Mouse (Mus musculus): ENCODE measurements at regions not wholly inside any gene's neighbourhood (a gene's known extent, or its start where the extent isn't known, plus 50 kb on each side); places are given as distances from the start of the nearest gene placed in this dataset.

DNA sequence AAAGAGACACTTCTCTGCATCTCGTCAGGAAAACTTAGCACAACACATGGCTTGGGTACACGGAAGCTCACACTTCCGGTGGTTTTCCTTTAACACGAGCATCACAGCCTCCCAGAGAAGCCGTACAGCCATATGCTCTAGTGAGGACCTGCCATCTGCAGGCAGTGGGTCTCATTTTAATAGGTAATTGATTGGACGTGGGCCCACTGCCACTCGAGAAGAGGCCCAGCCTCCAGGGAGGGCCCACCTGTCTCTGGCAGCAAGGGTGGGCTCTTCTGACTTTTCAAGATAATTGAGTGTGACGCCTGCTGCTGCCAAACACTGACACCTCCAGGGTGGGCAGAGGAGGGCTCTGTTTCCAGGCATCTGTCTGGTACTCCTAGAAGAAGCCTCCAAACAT is 282.1 kb upstream of the Zdhhc25 start:
- no peak overlapping the region for H3K4me2 ChIP-seq
- no peak overlapping the region for H3K9ac ChIP-seq (replicated peaks)
- H3K27me3 ChIP-seq (replicated peaks): no peaks in the 10 kb centered on the region
- H3K4me3 ChIP-seq (replicated peaks): no peak overlapping the region
- H3K4me1 ChIP-seq: peaks cover 11% of the 10 kb centered on the region
- no peak for ATAC-seq (ENCODE audit: low FRiP score)
- no peaks in the 10 kb centered on the region for H3K9me3 ChIP-seq (replicated peaks)
- no peaks in the 10 kb centered on the region for H3K36me3 ChIP-seq
- 44% methylated on average over 8 of the region's 8 CpGs for WGBS
- no peak overlapping the region for H3K27ac ChIP-seq (replicated peaks)

DNA sequence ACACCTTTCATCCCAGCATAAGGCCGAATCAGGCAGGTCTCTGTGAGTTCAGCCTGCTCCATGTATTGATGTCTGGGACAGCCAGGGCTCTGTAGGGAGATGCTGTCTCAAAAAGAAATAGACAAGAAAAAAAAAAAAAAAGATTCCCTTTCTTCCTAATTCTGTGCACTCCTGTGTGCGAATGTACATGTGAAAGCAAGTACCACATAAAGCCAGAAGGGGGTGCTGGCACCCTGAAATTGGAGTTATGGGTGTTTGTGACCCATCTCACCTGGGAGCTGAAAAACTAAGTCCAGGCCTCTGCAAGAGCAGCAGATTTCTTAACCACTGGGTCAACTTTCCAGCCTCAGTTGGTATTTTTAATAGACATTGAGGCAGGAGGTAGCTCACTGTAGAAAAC is 280.6 kb upstream of the Zdhhc25 start:
- Histone ChIP-seq H3K36me3 (no peaks in the 10 kb centered on the region), H3K9me3 (replicated peaks) (no peaks in the 10 kb centered on the region), H3K9ac (replicated peaks) (no peak overlapping the region)

DNA sequence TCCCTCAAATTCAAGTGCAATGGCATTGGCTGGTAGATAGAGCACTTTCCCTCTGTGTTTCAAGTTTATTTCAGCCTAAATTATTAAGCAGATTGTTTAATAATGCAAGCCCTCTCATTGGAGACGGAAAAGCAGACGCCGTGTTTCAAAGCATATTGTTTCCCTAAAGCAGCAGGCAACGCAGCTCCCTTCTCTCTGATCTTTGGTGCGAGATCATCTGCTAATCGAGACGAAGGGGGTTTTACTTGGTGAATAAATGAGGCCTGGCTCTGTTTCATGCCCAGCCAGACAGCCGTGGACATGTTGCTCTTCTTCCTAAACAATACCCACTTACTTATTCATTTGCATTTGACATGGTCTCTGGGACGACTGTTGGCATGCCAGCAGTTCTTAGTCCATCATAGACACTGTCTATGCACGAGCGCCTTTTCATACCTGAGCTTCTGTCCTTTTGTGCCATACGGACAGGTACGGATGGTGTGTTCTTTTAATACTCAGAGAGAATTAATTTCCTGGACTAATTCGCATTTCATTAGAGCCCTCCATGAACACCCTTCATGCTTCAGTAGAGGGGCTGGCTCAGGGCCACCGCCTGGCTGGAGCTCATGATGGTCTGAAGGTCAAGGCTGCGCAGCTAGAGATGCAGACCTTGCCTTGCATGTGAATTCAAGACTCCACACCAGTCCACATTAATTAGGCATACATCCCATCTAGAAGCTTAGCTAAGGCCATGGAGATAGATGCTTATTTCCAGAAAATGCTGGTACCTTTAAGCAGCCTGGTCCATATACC is 276.3 kb upstream of the Zdhhc25 start:
- WGBS: 52% methylated on average over 16 of the region's 16 CpGs
- no peak overlapping the region for H3K4me2 ChIP-seq
- no peaks in the 10 kb centered on the region for H3K36me3 ChIP-seq
- peaks cover 9% of the 10 kb centered on the region; the same call in 1 of the 2 replicates for H3K4me1 ChIP-seq
- ATAC-seq (ENCODE audit: low FRiP score): no peak
- H3K27me3 ChIP-seq (replicated peaks): 0 out of 2 replicates have a peak, but pooled peaks cover 3% of the 10 kb centered on the region
- no peak overlapping the region for H3K4me3 ChIP-seq (replicated peaks)
- H3K9ac ChIP-seq (replicated peaks): no peak overlapping the region
- H3K27ac ChIP-seq (replicated peaks): no peak overlapping the region
- H3K9me3 ChIP-seq (replicated peaks): no peaks in the 10 kb centered on the region

More for the DNA sequence above, 280.6 kb upstream of the Zdhhc25 start:
- H3K4me2 ChIP-seq: no peak overlapping the region
- no peak overlapping the region for H3K27ac ChIP-seq (replicated peaks)
- H3K4me1 ChIP-seq: peaks cover 20% of the 10 kb centered on the region
- no peak for ATAC-seq (ENCODE audit: low FRiP score)
- H3K27me3 ChIP-seq (replicated peaks): no peaks in the 10 kb centered on the region
- WGBS: 84% methylated on average over 2 of the region's 2 CpGs
- H3K4me3 ChIP-seq (replicated peaks): no peak overlapping the region

DNA sequence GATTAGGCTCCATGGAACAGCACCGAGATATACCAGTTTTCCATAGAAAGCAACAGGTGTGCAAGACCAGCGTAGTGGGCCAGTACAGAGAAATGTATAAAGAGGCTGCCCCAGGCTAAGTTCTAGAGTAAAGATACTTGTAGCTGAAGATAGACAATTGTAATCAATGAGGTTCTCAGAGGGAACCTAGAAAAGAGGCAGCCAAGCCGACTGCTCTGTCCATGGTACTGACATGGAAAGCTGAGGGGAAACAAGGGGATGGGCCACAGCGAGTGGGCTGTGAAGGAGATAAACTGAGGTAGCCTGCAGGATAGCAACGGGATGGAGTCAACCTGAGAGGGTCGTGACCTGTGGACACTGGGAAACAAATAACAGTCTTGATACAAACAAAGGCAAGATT is 275.0 kb upstream of the Zdhhc25 start:
- WGBS: 61% methylated on average over 6 of the region's 6 CpGs
- Histone ChIP-seq H3K27ac (replicated peaks) (no peak overlapping the region), H3K27me3 (replicated peaks) (0 out of 2 replicates have a peak, but pooled peaks cover 3% of the 10 kb centered on the region), H3K9ac (replicated peaks) (no peak overlapping the region), H3K4me1 (peaks cover 9% of the 10 kb centered on the region; the same call in 1 of the 2 replicates), H3K4me3 (replicated peaks) (no peak overlapping the region), H3K9me3 (replicated peaks) (no peaks in the 10 kb centered on the region), H3K4me2 (no peak overlapping the region), H3K36me3 (no peaks in the 10 kb centered on the region)
- ATAC-seq (ENCODE audit: low FRiP score): no peak

DNA sequence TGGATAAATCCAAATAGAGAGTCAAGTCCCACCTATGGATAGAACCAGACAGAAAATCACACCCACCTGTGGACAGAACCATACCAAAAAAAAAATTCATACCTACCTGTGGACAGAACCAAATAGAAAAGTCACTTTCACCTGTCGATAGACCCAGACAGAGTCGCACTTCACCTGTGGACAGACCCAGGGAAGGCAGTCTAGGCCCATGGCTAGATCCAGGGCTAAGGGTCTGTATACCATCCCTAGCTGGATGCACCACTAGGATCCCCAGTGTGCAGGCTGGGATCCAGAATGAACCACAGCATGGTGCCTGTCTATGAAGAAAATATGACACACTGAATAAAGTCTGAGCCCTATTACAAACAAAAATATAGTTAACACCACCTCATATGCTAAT is 246.9 kb upstream of the Zdhhc25 start:
- no peaks in the 10 kb centered on the region for H3K36me3 ChIP-seq
- no peak overlapping the region for H3K27ac ChIP-seq (replicated peaks)
- no peaks in the 10 kb centered on the region for H3K4me1 ChIP-seq
- H3K4me2 ChIP-seq: no peak overlapping the region
- no peaks in the 10 kb centered on the region for H3K9me3 ChIP-seq (replicated peaks)
- no peak overlapping the region for H3K9ac ChIP-seq (replicated peaks)
- WGBS: 88% methylated on average over 2 of the region's 2 CpGs
- ATAC-seq (ENCODE audit: low FRiP score): no peak
- H3K4me3 ChIP-seq (replicated peaks): no peak overlapping the region
- no peaks in the 10 kb centered on the region for H3K27me3 ChIP-seq (replicated peaks)

DNA sequence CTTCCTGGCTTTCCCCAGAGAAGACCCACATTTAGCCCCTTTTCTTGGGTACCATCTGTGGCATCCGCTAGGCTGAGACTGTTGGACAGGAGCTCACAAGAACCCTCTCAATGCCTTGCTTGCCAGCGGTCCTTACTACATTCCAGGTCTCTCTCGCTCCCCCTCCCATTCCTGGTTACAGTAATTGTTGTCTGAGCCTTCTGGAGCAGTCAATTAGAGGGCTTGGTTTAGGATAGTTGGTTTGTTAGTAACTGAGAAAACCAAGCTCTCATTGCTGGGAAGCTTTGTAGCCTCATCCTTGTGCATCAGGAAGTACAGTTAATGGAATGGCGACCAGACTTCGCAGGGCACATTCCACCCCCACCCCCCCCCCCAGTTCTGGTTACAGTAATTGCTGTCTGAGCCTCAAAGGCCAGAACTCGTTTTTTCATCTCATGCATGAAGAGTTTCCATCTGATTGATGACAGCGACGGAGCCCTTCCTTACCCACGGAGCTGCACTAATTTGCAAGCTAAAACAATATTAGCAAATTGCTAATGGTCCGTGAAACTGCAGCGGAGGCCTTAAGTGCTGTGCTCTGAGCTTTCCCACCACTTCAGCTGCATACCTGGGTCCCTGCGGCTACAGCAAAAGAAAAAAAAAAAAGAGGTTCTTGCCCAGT is 239.6 kb upstream of the Zdhhc25 start:
- 16% methylated on average over 12 of the region's 12 CpGs for WGBS
- Histone ChIP-seq H3K27me3 (replicated peaks) (no peaks in the 10 kb centered on the region), H3K36me3 (no peaks in the 10 kb centered on the region), H3K4me1 (peaks cover 18% of the 10 kb centered on the region), H3K27ac (replicated peaks) (peak overlapping the region; percentile 34; the same call in 1 of the 2 replicates), H3K9ac (replicated peaks) (no peak overlapping the region), H3K4me2 (peak overlapping the region; percentile 13; the same call in 1 of the 2 replicates), H3K9me3 (replicated peaks) (no peaks in the 10 kb centered on the region), H3K4me3 (replicated peaks) (no peak overlapping the region)
- peak; percentile 66 for ATAC-seq (ENCODE audit: low FRiP score)

DNA sequence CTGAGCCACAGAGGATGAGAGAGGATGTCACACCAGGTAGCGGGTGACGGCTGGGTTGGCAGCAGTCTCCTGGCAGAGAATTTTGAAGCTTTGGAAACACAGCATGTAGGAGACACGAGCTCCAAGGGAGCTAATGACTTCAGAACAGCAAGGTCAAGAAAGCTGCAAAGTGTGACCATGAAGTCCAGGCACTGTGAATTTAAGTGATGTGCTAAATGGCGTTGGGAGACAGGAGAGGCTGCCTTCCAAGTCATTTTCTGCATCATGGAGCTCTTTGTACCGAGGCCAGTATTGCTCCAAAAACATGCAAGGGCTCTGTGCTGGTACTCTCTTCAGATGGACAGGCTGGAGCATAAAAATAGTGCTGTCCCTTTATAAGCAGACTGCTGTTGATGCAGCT is 238.8 kb upstream of the Zdhhc25 start:
- peak overlapping the region; percentile 34 for H3K27ac ChIP-seq (replicated peaks)
- H3K9ac ChIP-seq (replicated peaks): no peak overlapping the region
- H3K4me3 ChIP-seq (replicated peaks): no peak overlapping the region
- H3K36me3 ChIP-seq: no peaks in the 10 kb centered on the region
- H3K9me3 ChIP-seq (replicated peaks): no peaks in the 10 kb centered on the region
- H3K4me1 ChIP-seq: peaks cover 18% of the 10 kb centered on the region
- no peaks in the 10 kb centered on the region for H3K27me3 ChIP-seq (replicated peaks)
- 31% methylated on average over 5 of the region's 5 CpGs for WGBS
- no peak overlapping the region for H3K4me2 ChIP-seq
- ATAC-seq (ENCODE audit: low FRiP score): no peak

DNA sequence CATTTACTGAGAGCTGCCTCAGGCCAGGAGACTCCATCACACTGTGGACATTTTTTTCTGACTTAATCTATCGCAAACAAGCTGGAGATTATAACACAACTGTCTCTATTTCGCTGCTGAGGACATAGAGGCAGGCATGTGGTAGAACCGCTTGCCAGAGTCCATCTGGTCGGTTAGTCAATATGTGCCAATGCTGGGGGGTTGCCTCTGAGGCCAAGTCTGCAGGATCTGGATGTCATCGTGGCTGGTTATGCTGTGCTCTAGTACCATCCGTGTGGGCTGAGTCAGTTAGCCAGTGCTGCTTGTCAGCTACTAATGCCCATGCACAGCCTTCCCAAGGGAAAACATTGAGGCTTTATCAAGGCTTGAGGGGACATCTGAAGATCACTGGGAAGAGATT is 237.1 kb upstream of the Zdhhc25 start:
- Histone ChIP-seq H3K27me3 (replicated peaks) (no peaks in the 10 kb centered on the region), H3K4me1 (peaks cover 18% of the 10 kb centered on the region), H3K4me3 (replicated peaks) (no peak overlapping the region), H3K36me3 (no peaks in the 10 kb centered on the region), H3K4me2 (no peak overlapping the region), H3K9ac (replicated peaks) (no peak overlapping the region), H3K9me3 (replicated peaks) (no peaks in the 10 kb centered on the region), H3K27ac (replicated peaks) (no peak overlapping the region)
- WGBS: 45% methylated on average over 6 of the region's 6 CpGs
- no peak for ATAC-seq (ENCODE audit: low FRiP score)

DNA sequence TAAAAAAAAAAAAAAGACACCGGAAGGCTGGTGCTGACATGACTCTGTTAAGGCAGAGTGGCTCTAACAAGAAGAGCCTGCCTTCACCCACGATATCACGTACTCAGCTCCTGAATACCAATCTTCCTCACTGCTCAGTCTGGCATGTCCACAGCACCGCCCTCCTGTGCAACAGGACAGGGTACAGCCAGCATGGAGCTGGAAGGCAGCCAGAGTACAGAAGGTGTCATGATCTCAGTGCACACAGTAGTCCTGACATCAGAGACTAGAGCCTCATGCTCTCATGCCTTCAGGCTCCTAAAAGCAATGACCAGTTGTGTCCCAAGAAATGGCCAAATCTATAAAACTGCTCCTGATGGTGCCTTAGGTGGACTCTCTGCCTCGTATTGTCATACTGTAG is 229.7 kb upstream of the Zdhhc25 start:
- ATAC-seq (ENCODE audit: low FRiP score): no peak
- Histone ChIP-seq H3K4me1 (peaks cover 5% of the 10 kb centered on the region; the same call in 1 of the 2 replicates), H3K4me3 (replicated peaks) (no peak overlapping the region), H3K36me3 (no peaks in the 10 kb centered on the region), H3K27ac (replicated peaks) (no peak overlapping the region), H3K9ac (replicated peaks) (no peak overlapping the region), H3K9me3 (replicated peaks) (no peaks in the 10 kb centered on the region), H3K27me3 (replicated peaks) (no peaks in the 10 kb centered on the region), H3K4me2 (no peak overlapping the region)
- WGBS: 77% methylated on average over 5 of the region's 5 CpGs

DNA sequence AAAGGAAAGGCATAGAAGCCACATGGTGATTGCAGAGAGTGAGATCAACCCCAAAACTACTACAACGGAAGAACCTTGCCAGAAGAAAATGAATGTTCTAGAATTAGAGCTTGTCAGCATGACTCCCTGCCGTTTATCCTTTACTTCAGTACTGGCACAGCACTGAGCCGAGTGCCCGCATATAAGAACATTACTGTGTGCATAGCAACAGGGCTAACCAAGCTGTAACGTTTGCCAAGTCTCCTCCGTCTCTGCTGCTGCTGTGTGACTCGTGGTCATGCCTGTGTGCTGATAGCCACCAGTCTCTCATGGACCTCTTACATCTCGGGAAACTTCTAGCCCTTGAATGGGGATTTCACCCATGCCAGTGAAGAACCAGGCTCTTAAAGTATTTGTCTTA is 228.1 kb upstream of the Zdhhc25 start:
- Histone ChIP-seq H3K4me1 (peaks cover 5% of the 10 kb centered on the region; the same call in 1 of the 2 replicates), H3K27me3 (replicated peaks) (no peaks in the 10 kb centered on the region), H3K27ac (replicated peaks) (no peak overlapping the region), H3K4me2 (no peak overlapping the region), H3K9me3 (replicated peaks) (no peaks in the 10 kb centered on the region), H3K4me3 (replicated peaks) (no peak overlapping the region), H3K9ac (replicated peaks) (no peak overlapping the region), H3K36me3 (no peaks in the 10 kb centered on the region)
- no peak for ATAC-seq (ENCODE audit: low FRiP score)
- WGBS: 48% methylated on average over 8 of the region's 8 CpGs

DNA sequence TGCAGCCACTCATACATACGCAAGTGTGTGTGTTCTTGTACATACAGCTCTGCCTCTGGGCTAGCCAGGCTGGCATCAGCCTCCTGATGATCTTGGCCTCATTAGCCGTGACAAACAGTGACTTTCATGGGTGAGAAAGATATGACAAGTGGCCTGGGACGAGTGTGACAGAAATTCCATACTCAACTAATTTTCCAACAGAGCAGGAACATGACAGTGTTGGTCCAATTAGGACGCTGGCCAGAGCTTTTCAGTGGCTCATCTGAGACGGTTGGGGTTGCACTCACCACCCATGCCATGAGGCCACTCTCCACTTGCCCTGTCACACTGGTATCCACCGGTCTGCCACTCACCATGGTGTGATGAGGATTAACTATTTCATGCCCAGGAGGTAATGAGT is 226.2 kb upstream of the Zdhhc25 start:
- no peaks in the 10 kb centered on the region for H3K9me3 ChIP-seq (replicated peaks)
- ATAC-seq (ENCODE audit: low FRiP score): no peak
- no peak overlapping the region for H3K4me2 ChIP-seq
- no peak overlapping the region for H3K4me3 ChIP-seq (replicated peaks)
- WGBS: 67% methylated on average over 6 of the region's 6 CpGs
- H3K36me3 ChIP-seq: no peaks in the 10 kb centered on the region
- no peak overlapping the region for H3K27ac ChIP-seq (replicated peaks)
- peaks cover 5% of the 10 kb centered on the region; the same call in 1 of the 2 replicates for H3K4me1 ChIP-seq
- no peak overlapping the region for H3K9ac ChIP-seq (replicated peaks)
- no peaks in the 10 kb centered on the region for H3K27me3 ChIP-seq (replicated peaks)

DNA sequence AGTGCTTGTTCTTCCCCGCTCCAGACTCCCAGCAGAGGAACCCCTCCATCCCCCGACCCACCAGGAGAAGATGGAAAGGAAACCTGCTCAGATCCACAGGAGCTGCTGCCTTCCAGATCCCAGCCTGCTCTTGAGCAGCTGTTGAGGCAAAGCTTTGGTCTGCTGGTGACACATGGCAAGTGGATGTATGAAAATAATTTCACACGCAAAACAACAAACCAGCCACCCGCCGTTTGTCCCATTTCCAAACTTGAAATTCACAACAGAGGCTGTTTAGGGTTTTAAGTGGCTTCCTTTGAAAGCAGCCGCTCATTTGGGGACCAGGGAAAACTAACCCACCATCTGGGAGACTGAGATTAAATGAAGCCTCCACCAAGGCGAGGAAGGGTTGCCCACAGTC is 220.8 kb upstream of the Zdhhc25 start:
- Histone ChIP-seq H3K4me3 (replicated peaks) (no peak overlapping the region), H3K4me1 (peaks cover 23% of the 10 kb centered on the region), H3K36me3 (no peaks in the 10 kb centered on the region), H3K4me2 (no peak overlapping the region), H3K27ac (replicated peaks) (no peak overlapping the region), H3K9me3 (replicated peaks) (no peaks in the 10 kb centered on the region), H3K27me3 (replicated peaks) (no peaks in the 10 kb centered on the region; the same call in 1 of the 2 replicates), H3K9ac (replicated peaks) (no peak overlapping the region)
- 72% methylated on average over 7 of the region's 7 CpGs for WGBS
- ATAC-seq (ENCODE audit: low FRiP score): no peak
